Mouse (Mus musculus) right cerebral cortex, adult 18-20 months (tissue): ENCODE data around the gene Gm12394.
A peak's percentile ranks its signal among the peaks of the same experiment; 100 is the strongest.
"Not testable (repeated sequence)": the region's sequence is repeated elsewhere in the genome, so short reads cannot be mapped to it uniquely, and the experiment has no call there.

Experiments used
- DNase-seq: peaks from one replicate; pipeline ENCODE4 v3.0.0; 2022; ENCODE audit warnings: mixed read lengths

The Gm12394 gene

DNA sequence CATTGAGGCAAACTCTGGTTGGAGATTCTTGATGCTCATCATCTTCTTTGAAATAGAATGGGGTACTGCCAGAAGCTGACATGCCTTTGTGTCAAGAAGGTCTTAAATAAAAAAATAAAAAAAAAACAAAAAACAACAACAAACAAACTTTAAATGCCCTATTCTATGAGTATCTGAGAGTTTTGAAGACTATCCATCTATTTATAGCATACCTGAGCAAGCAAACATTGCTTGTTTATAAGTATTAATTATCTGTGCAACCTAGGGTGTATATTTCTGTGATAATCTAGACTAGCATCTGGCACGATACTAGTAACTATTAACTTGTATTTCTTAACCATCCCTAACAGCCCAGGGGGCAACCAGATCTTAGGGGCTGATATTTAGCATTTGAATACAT, at the start of gene Gm12394:
TSS of gene Gm12394 (minus strand) at position 101 of the 400 bp plus-strand sequence.
- not testable (repeated sequence) for DNase-seq

DNA sequence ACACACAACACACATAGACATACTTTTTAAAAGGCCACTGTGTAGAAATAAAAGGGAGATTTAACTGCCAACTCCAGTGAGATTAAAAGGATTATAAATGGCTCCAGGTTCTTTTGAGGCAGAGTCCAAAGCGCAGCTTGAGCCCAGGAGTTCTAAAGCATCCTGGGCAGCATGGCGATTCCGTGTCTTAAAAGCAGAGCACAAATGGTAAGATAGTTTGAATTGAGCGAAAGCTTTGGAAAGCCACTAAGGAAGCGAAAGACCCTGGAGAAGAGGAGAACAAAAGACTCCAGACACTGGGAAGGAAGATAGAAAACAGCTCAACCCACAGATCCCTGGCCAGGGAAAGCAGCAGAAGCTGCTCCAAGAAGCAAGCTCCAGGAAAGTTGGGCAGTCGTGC, 48.4 kb upstream of the Gm12394 start:
- no peak for DNase-seq

DNA sequence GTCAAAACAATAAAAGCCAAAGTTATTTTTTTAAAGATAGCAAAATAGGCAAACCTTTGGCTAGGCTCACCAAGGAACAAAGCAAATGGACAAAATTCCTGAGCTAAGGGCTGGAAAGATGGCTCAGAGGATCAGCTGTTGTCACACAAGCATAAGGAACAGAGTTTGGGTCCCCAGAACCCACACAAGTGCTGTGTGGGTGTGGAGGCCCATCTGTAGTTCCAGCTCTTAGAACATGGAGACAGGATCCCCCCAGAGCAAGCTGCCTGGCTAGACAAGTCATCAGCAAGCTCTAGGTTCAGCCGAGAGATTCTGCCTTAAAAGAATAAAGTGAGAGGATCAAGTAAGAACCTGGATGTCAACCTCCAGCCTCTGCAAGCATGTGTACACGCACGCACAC, 48.0 kb upstream of the Gm12394 start:
- DNase-seq: no peak

DNA sequence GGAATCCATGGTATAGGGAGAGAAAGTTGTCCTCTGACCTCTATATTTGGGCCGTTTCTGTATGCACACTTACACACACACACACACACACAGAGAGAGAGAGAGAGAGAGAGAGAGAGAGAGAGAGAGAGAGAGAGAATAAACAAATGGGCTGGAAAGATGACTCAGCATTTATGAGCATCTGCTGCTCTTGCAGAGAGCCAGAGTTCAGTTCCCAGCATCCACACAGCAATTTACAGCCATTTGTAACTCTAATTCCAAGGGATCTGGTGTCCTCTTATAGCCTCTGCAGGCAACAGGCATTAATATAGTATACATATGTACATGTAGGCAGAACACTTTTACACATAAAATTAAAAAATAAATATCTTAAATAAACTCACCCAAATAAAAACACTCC, 47.4 kb upstream of the Gm12394 start:
- no peak for DNase-seq

DNA sequence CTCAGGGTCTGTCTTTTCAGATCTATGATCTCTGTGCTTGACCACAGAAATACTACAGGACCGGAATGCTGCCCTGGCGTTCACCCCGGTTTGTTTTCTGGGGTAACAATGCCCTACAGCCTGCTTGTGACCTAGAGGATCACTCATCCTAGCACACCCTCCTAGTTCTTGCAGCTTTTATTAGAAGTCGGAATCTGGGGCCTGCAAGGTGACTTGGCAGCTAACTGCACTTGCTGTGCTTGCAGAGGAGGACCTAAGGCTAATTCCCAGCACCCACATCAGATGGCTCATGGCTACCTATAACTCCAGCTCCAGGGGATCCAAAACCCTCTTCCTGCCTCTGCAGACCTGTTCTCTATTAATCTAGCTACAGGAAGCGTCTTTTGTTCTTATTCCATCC, 46.2 kb upstream of the Gm12394 start:
- DNase-seq: no peak

DNA sequence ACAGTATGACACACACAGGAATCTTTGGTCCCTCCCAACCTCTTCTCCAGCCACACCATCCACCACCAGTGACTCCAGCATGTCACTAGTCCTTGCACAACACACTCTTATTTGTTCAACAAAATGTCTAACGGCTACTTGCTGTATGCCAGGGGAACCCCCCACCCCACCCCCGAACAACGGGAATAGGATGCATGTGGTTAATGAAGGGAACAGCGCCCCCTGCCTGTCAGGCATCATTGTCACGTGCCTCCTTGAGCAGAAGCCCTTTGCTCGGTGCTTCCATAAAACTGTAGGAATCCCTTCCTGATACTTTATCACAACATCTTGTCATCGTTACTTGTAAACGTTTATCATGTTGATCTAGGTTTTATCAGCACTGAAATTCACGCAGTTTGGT, 45.6 kb upstream of the Gm12394 start:
- DNase-seq: no peak

DNA sequence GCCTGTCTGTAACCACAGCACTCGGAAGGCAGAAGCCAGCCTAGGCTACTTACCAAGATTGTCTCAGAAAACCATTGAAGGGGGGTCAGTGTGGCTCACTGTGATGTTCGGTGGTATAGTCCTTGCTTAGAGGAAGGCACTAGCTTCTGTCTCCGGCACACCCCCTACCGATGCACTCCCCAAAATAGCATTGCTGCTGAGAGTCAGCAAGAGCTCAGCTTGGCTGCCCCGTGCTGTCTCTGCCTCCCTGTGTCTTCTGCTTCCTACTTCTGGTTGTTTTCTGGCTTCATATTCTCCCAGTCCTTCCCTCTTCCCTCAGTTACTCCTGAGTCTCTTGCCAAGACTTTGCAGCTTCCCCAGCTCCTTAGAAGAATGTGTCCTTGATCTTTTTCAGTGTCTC, 44.3 kb upstream of the Gm12394 start:
- peak; percentile 81 for DNase-seq

DNA sequence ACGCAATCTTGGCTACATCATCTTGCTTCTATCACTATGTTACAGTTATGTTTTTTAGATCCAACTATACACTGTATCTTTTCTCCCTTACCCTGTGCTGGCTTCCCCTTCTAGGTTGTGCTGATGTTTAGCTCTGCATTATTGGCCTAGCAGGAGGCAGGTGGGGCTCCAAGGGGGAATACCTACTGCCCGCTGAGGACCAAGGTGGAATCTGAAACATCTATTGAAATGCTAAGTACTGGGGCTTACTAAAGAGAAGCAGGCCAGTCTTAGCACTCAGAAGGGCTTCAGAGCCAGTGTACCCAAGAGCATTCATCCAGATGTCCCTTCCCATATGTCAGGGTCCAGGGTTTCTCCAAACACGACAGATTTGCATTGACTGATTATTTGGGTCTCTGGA, 42.3 kb upstream of the Gm12394 start:
- no peak for DNase-seq

DNA sequence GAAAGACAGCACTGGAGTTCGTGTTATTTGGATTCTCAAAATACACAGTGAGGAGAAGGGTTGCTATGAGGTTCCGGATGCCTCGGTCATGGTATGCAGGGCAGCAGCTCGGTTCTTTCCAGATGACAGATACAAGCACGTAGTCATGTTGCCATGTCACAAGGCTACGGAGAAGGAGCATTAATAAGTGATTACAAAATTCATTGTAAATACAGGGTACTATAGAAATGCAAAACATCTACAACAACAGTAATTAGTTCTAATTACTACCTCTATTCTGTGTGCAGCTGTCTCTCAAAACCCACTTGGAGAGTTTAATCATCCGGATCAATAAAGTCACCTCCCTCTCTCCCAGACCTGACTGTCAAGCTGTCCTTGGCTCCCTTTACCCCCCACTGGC, 38.5 kb upstream of the Gm12394 start:
- no peak for DNase-seq

DNA sequence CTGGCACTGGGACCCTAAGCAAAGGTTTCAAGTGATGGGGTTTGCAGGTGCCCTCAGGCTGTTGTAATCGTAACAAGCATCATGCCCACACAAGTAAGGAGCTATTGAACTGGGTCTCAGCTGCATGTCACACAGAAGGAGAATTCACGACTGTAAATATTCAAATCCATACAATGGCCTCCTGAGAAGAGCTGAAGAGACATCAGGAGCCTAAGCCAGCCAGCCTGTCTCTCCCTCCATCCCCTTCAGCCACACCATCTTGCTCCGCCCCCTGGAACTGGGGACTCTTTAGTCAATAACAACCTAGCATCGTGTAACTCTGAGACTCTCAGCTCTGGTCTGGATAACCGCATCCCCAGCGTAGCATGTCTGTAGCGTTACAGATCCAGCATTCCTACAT, 34.6 kb upstream of the Gm12394 start:
- DNase-seq: no peak

DNA sequence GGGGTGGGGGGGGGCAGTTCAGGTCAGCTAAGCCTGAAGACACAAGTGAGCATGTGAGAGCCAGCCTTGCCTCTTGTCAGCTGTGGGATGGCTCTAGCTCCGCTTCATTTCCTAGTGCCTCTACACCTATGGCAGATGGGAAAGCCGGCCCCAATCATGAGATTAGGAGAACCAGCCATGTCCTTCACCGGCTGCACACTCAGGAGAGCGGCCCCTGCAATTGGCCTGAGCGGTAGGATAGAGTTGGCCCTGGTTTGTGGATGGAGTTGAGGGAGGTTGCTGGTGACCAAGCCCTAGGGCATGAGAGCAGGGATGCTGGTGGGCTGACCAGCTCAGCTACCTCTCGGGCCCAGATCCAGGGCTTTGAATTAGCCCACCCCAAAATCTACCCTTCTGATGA, 32.2 kb upstream of the Gm12394 start:
- no peak for DNase-seq

DNA sequence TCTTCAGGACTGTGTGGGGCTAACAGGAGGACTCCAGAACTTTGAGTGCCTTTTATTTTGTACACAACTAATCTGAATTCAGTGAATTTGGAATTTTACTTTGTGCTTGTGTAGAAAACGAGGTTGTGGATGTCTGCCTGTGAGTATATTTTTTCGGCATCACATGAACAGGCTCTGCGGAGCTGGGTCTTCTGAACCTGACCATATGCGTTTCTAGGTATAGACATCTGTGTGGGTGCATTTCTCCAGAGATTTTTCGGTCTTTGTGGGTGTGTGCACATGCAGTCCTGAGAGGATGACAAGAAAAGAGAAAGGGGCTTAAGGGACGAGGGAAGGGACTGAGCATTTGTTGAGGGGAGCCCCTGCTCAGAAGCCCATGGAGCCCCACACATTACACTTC, 30.4 kb upstream of the Gm12394 start:
- peak; percentile 62 for DNase-seq

DNA sequence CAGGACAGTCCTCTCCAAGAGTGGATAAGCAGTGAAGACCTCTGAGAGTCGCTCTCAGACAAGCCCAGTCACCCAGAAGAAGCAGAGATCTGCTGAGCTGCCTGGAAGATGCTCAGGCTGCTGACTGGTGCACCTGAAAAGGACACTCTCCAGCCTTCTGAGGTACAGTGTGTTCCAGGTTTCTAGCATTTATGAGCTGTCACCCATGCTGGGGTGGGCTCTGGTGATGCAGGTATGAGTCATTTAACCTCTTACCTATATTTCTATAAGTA, 24.0 kb upstream of the Gm12394 start:
- no peak for DNase-seq

DNA sequence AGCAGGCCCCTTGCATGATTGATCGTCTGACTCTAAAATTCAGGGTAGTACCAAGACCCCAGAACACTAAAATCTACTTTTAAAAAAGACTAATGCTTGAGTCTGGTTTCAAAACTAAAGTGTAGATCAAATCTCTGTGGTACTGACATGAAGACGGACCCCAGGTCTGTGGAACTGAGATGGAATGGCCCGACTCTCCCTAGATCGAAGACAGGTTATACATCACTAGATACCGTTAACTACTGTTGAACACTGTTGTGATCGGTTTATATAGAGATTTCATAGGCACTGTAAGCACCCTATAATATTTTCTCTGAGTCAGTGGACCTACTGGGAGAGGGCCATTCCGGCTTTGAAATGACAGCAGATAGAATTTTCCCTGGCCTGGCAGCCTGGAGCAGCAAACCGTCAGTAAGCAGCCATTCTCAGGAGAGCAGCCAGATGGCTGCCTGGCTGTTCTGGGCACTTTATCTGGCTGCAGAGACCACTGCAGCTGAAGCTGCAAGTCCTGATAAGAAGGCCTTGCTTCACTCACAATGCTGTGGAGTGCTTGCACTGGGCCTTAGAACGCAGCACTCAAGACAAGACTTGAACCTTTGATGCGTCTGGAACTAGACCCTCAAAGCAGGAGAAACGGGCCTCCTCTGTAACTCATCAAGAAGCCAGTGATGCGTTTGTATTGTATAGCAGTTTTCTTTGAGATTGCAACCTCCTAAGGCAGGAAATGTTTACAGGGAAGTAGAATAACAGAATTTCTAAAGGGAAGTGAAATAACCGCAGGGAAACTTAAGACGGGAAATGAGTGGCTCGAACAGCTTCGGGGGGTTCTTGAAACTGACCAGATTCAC, 23.5 kb upstream of the Gm12394 start:
- DNase-seq: no peak

DNA sequence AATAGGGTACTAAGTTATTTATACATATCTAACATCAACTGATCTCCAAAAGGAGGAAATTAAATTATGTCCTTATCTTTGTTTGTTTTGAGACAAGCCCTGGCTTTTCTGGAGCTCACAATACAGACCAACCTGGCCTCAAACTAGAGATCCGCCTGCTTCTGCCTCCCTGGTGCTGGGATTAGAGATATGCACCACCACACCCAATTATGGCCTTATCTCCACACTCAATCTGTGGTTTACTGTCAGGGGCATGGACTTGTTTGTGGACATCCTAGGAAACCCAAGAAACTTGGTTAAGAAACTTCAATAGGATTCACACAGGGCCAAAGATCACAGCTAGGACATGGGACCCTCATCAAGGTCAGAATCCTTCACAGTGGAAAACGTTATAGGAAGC, 21.1 kb upstream of the Gm12394 start:
- DNase-seq: no peak

DNA sequence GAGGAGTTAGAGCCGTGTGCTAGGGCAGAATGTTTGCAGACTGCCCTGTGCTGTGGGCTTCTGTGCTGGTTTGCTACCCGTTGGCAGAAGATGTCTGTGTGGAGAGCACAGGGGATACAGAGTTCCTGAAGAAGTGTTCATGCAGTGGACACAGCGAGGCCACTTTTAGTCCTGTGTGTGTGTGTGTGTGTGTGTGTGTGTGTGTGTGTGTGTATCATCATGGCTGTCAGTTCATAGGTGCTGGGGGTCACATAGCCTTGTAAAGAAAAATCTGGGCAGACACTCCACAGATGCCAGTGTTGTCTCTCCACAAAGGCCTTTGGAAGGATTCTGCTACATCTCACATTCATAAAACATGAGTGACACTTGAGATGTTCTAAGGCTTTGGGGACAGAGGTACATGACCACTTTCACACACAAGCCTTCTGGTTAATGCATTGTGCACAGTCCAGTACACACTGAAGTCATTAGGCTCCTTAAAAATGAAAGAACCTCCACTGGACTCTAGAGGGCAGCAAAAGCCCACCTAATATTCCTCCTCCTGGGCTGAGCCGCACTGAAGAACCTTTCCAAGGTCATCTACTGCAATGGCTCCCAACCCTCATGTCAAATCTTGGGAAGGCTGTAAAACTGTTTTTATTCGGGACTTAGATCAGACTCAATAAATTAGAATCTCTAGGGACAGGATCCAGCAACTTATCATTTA, 20.2 kb upstream of the Gm12394 start:
- peak; percentile 59 for DNase-seq

DNA sequence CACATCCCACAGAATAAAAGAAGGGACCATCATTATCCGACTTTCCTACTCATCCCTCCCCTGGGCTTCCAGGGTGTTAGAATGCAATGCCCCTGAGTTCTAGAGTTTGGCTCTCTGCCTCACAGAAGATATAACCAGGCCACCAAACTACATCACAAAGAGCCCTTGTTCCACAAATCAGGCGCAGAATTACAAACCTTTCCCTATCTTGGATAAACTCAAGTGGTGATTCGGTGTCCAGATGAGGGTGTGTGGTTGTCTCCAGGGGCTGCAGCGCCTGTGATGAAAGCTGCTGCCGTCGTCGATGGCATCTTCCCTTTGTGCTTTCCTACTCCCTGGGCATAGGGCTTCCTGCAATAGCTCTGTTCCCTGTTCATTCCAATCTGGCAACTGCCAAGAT, 17.6 kb upstream of the Gm12394 start, which contains the start of gene Fam205c:
TSS of gene Fam205c (minus strand) at position 101 of the 400 bp plus-strand sequence.
- DNase-seq: no peak

DNA sequence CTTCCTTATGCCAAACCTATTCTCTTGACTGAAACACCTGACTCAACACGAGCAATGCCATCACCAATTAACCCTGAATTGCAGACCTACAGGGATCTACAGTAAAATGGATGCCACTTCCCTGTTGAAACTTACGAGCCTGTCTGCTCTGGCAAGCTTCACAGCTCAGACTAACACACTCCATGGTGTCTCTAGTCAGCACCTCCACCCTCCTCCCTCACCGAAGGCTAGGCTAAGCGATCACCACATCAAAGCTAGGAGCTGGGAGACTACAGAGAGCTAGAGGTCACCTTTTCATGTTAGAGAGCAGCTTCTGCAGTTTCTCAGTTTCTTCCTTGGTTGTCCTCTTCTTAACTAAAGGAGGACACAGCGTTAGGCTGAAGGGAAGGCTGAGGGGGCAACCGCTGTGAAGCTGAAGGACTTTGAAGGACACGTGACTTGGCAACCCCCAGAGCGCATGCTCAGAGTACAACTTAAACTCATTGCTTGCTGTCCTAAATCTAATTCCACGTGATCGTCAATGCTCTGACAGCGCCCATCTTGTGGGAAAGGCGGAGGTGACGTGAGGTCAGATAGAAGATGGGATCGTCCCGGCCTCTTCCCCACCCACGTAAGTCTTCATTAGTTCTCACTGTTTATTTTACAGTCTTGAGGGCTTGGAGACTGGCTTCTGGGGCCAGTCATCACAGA, 16.3 kb upstream of the Gm12394 start:
- no peak for DNase-seq

DNA sequence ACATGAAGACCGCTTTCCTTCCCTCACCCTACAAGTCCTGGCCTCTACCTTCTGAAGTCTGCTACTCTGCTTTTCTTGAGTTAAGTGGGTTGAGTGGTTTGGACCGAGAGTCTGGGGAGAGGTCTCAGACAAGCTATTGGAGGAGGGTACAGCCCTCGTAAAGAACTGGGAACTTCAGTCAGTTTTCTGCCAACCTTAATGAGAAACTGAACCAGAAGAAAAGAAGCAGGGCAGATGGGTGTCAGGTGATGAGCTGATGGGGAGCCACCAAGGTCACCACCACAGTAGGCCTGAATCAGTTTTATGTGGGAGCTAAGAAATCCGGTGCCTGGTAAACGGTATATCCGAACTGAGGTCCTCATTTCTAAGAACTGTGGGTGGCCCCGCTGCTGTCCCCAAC, 15.6 kb upstream of the Gm12394 start:
- DNase-seq: no peak

DNA sequence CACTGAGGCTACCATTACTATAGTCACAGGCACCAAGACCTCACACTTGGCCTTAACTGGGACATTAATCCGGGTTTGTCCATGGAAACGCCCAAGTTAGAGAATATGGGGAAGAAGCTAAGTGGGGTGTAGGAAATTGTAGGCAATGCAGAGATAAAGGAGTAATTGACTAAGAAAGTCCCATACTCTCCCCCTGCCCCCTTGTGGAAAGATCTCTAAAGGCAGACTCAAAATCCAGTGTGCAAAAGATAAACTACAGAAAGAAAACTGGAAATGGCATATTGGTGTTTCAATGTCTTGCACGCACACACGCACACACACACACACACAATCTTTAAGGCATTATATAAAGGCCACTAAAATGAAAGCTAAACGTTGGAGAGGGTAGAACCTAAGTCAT, 14.2 kb upstream of the Gm12394 start:
- DNase-seq: no peak

DNA sequence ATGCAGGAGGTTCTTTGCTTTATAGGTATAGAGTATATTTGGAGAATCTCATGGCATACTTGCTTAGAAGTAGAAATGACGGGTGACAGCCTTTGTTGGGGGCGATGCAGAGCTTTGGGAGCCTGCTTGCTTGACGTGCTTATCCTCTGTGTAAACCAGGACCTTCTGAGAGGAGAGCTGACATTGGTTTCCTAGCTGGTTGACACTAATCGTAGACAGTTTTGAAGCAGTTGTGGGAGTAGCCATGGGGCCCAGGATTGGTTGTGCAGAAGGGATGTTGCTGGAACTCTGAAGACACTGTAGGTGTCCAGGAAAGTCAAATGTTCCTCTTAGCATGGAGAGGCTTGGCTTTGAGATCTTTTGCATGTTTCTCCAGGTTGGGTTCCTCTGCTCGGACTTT, 11.6 kb upstream of the Gm12394 start:
- no peak for DNase-seq

DNA sequence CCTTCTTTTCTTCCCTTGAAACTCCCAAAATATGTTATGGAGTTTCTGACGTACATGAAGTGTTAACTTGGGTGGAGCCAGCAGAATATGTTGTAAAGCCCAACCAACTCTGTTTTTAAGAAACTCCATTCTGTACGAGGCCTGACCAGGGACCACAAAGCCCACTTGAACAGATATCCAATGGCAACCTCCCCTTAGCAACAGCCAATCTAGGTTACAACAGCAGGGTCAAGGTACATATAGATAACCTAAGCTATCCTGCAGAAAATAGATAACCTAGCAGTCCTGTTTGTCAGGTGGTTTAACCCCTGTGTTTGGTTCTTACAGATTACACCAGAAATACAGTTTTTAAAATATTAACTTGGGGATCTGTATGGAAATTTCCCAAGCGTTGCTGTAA, 10.8 kb upstream of the Gm12394 start:
- DNase-seq: no peak

DNA sequence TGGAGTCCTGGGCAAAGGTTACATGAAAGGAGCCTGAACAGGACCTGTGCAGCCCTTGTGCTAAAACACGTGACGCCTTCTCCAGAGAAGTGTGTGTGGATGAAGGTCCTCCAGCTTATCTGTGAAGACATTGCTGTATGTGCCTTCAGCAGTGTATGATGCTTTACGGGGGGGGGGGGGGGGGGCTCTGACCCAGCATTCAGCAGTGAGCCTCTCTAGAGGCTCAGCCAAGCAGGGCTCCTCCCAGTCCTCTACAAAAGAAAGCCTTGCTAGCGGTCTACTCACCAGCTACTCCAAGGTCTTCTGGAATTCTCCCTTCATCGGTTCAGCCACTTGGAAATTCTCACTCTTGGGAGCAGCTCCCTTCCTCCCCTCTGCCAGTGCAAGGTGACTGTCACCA, 6.9 kb upstream of the Gm12394 start:
- DNase-seq: not testable (repeated sequence)

DNA sequence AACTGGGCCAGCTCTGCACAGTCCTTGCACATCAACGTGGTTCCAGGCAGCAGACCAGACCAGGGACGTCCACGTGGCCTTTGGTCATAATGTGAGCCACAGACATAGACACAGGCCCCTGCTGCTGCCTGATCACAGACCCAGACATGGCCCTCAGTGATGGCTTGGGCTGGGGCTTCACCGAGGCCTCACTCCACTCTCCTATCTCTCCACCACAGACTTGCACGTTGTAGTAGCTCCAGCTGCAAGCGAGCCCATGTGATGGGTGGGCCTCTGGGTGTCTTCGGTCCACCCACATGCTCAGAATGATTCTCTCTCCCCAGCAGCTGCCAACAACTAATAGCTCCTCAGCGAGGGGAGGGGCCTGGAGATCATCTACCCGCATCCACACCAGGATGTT, 3.9 kb upstream of the Gm12394 start:
- not testable (repeated sequence) for DNase-seq
